Mouse (Mus musculus): ENCODE data around the gene Rps16.

The Rps16 gene

GRCm38 (mm10) chr7:28347746-28348145 is 2.7 kb upstream of the Rps16 start:
- DNase-seq (ENCODE audit: extremely low spot score, low spot score), result no peak

- no peak for DNase-seq (ENCODE audit: extremely low spot score, low spot score)
These were observed 1.9 kb upstream of the Rps16 start for GRCm38 (mm10) chr7:28348601-28349000.

- no peak for DNase-seq (ENCODE audit: extremely low spot score, low spot score)
These were observed 1.3 kb downstream of the Rps16 start for GRCm38 (mm10) chr7:28351676-28352191.

GRCm38 (mm10) chr7:28353267-28353666 is 2.8 kb downstream of the Rps16 start:
- DNase-seq (ENCODE audit: extremely low spot score, low spot score), result no peak

GRCm38 (mm10) chr7:28354113-28354581 is 3.7 kb downstream of the Rps16 start:
- DNase-seq (ENCODE audit: extremely low spot score, low spot score), result no peak

GRCm38 (mm10) chr7:28354596-28354995 is 4.1 kb downstream of the Rps16 start:
- no peak for DNase-seq (ENCODE audit: extremely low spot score, low spot score)

GRCm38 (mm10) chr7:28355221-28355620 is 4.8 kb downstream of the Rps16 start:
- DNase-seq (ENCODE audit: extremely low spot score, low spot score), result no peak

- DNase-seq (ENCODE audit: extremely low spot score, low spot score), result peak; percentile 54
These were observed 6.5 kb downstream of the Rps16 start for GRCm38 (mm10) chr7:28356981-28357380.

- DNase-seq (ENCODE audit: extremely low spot score, low spot score), result no peak
These were observed 7.5 kb downstream of the Rps16 start for GRCm38 (mm10) chr7:28357984-28358383.

GRCm38 (mm10) chr7:28358431-28358830 is 8.0 kb downstream of the Rps16 start:
- DNase-seq (ENCODE audit: extremely low spot score, low spot score), result no peak

- no peak for DNase-seq (ENCODE audit: extremely low spot score, low spot score)
These were observed 9.4 kb downstream of the Rps16 start for GRCm38 (mm10) chr7:28359854-28360253.

- DNase-seq (ENCODE audit: extremely low spot score, low spot score), result no peak
These were observed 9.8 kb downstream of the Rps16 start for GRCm38 (mm10) chr7:28360291-28360690.

GRCm38 (mm10) chr7:28361647-28362341 is 11.3 kb downstream of the Rps16 start:
- no peak for DNase-seq (ENCODE audit: extremely low spot score, low spot score)

GRCm38 (mm10) chr7:28362441-28363060 is 12.1 kb downstream of the Rps16 start:
- DNase-seq (ENCODE audit: extremely low spot score, low spot score), result no peak

GRCm38 (mm10) chr7:28367663-28368275 is 17.3 kb downstream of the Rps16 start:
- DNase-seq (ENCODE audit: extremely low spot score, low spot score), result no peak

GRCm38 (mm10) chr7:28368276-28368920 is 17.9 kb downstream of the Rps16 start:
- DNase-seq (ENCODE audit: extremely low spot score, low spot score), result no peak

- DNase-seq (ENCODE audit: extremely low spot score, low spot score), result no peak
These were observed 19.6 kb downstream of the Rps16 start for GRCm38 (mm10) chr7:28370051-28370450.

- DNase-seq (ENCODE audit: extremely low spot score, low spot score), result no peak
These were observed 20.6 kb downstream of the Rps16 start for GRCm38 (mm10) chr7:28370977-28371513.

- DNase-seq (ENCODE audit: extremely low spot score, low spot score), result peak; percentile 65
These were observed 21.1 kb downstream of the Rps16 start for GRCm38 (mm10) chr7:28371514-28371989.

- peak; percentile 99 for DNase-seq (ENCODE audit: extremely low spot score, low spot score)
These were observed 22.0 kb downstream of the Rps16 start, which contains the start of gene Plekhg2 for GRCm38 (mm10) chr7:28372251-28373108. Gene Plekhg2 (minus strand): TSS chr7:28372599.

Data from neural tube, embryonic 10.5 days (tissue).